Mouse (Mus musculus): Measurements from ENCODE around the gene Ppp1r27.

- TF ChIP-seq POLR2A (IDR thresholded peaks at IDR 0.05; ENCODE audit: borderline replicate concordance, insufficient read depth, low read length) (no peak), CTCF (IDR thresholded peaks at IDR 0.05; ENCODE audit: borderline replicate concordance, insufficient read depth, low read depth, low read length) (no peak)
Observed at GRCm38 (mm10) chr11:120530085-120530964, 20.6 kb downstream of the Ppp1r27 start, which contains the start of gene Gcgr.
